In genomic region chr11:118083811-118084210, GRCm38 (mm10) we compare ENCODE assay signal across 10 mouse cellular contexts. TPM values are rescaled to one million over a fixed set of nuclear protein-coding genes. Genes with fewer than 3 reads are reported as not detected.
A peak's percentile ranks its signal among the peaks of the same experiment; 100 is the strongest.
DNase-seq lines count a peak whose midpoint lies in the region; ATAC-seq and TF ChIP-seq lines count a peak whose summit lies in the region.
"Had no signal": no experiment of that assay in that cellular context is flagged by ENCODE, and none has a peak within 500 bp of the region (broad histone marks: within the 10 kb centered on the region; RNA-seq: fewer than 3 reads in every experiment).

No protein-coding gene starts in this region.

- TF ChIP-seq POLR2A in cortical plate, adult 2 months (IDR thresholded peaks at IDR 0.05; ENCODE audit: extremely low read depth, insufficient read depth, low read length) = no peak

- no peaks in the 10 kb centered on the region; the same call in 1 of the 2 replicates for H3K4me1 ChIP-seq in midbrain, embryonic 11.5 days (ENCODE audit: control insufficient read depth, insufficient read depth, low read length)
- H3K4me1 ChIP-seq in midbrain, embryonic 16.5 days (ENCODE audit: control insufficient read depth, insufficient read depth, low read length) = no peaks in the 10 kb centered on the region
- no peaks in the 10 kb centered on the region for H3K4me1 ChIP-seq in cortical plate, adult 2 months (ENCODE audit: control insufficient read depth, insufficient read depth, low read length)
- H3K4me1 ChIP-seq in hindbrain, postnatal 0 days (ENCODE audit: insufficient read depth, low read length) = no peaks in the 10 kb centered on the region
- H3K4me1 ChIP-seq in liver, embryonic 11.5 days (replicated peaks; ENCODE audit: control insufficient read depth, insufficient read depth, low read length) = peaks cover 9% of the 10 kb centered on the region

- no peak for ATAC-seq in midbrain, embryonic 11.5 days (ENCODE audit: low FRiP score)
- no peak for ATAC-seq in midbrain, embryonic 16.5 days
- ATAC-seq in hindbrain, postnatal 0 days = no peak
- no peak for ATAC-seq in liver, embryonic 11.5 days (replicated peaks; ENCODE audit: low FRiP score)

- H3K36me3 ChIP-seq in midbrain, embryonic 11.5 days (ENCODE audit: control insufficient read depth, insufficient read depth, low read length) = no peaks in the 10 kb centered on the region
- no peaks in the 10 kb centered on the region for H3K36me3 ChIP-seq in midbrain, embryonic 16.5 days (ENCODE audit: control insufficient read depth, insufficient read depth, low read length)
- no peaks in the 10 kb centered on the region for H3K36me3 ChIP-seq in hindbrain, postnatal 0 days (ENCODE audit: insufficient read depth, low read length)
- H3K36me3 ChIP-seq in liver, embryonic 11.5 days (ENCODE audit: control insufficient read depth, insufficient read depth, low read length) = no peaks in the 10 kb centered on the region
- H3K36me3 ChIP-seq: heart, embryonic 15.5 days; stomach, embryonic 15.5 days had no signal

- peak; percentile 78 for TF ChIP-seq CTCF in cortical plate, adult 2 months (IDR thresholded peaks at IDR 0.05; ENCODE audit: extremely low read depth, insufficient read depth, low read length)
- TF ChIP-seq CTCF in hindbrain, postnatal 0 days (IDR thresholded peaks at IDR 0.05; ENCODE audit: low read depth) = peak; percentile 87

- no peak overlapping the region for H3K9ac ChIP-seq in midbrain, embryonic 11.5 days (ENCODE audit: low read length)
- no peak overlapping the region for H3K9ac ChIP-seq in midbrain, embryonic 16.5 days (ENCODE audit: low read depth, low read length)
- no peak overlapping the region for H3K9ac ChIP-seq in hindbrain, postnatal 0 days (replicated peaks; ENCODE audit: low read length)
- H3K9ac ChIP-seq in liver, embryonic 11.5 days (ENCODE audit: low read depth, low read length) = no peak overlapping the region
- H3K9ac ChIP-seq: heart, embryonic 15.5 days; stomach, embryonic 15.5 days had no signal

- no peak overlapping the region for H3K4me2 ChIP-seq in midbrain, embryonic 11.5 days
- H3K4me2 ChIP-seq in midbrain, embryonic 16.5 days (ENCODE audit: low read length) = no peak overlapping the region
- no peak overlapping the region for H3K4me2 ChIP-seq in hindbrain, postnatal 0 days (ENCODE audit: low read depth, low read length)
- no peak overlapping the region for H3K4me2 ChIP-seq in liver, embryonic 11.5 days
- H3K4me2 ChIP-seq: heart, embryonic 15.5 days; stomach, embryonic 15.5 days had no signal

- H3K4me3 ChIP-seq in midbrain, embryonic 11.5 days (ENCODE audit: low read depth, low read length) = no peak overlapping the region
- no peak overlapping the region for H3K4me3 ChIP-seq in midbrain, embryonic 16.5 days (ENCODE audit: low read depth, low read length)
- no peak overlapping the region for H3K4me3 ChIP-seq in cortical plate, adult 2 months (ENCODE audit: insufficient read depth, low read length)
- H3K4me3 ChIP-seq in hindbrain, postnatal 0 days (ENCODE audit: low read length) = no peak overlapping the region
- H3K4me3 ChIP-seq in liver, embryonic 11.5 days (ENCODE audit: low read depth, low read length) = no peak overlapping the region
- H3K4me3 ChIP-seq: heart, embryonic 15.5 days; stomach, embryonic 15.5 days had no signal

- H3K27ac ChIP-seq in midbrain, embryonic 11.5 days (ENCODE audit: low read depth, low read length) = no peak overlapping the region
- H3K27ac ChIP-seq in midbrain, embryonic 16.5 days (ENCODE audit: low read length) = no peak overlapping the region
- no peak overlapping the region for H3K27ac ChIP-seq in cortical plate, adult 2 months (ENCODE audit: insufficient read depth, low read length)
- no peak overlapping the region for H3K27ac ChIP-seq in hindbrain, postnatal 0 days
- no peak overlapping the region for H3K27ac ChIP-seq in liver, embryonic 11.5 days (ENCODE audit: low read depth, low read length)
- H3K27ac ChIP-seq: heart, embryonic 15.5 days; stomach, embryonic 15.5 days had no signal

- no peaks in the 10 kb centered on the region for H3K9me3 ChIP-seq in midbrain, embryonic 11.5 days (ENCODE audit: control insufficient read depth, low read length)
- no peaks in the 10 kb centered on the region for H3K9me3 ChIP-seq in midbrain, embryonic 16.5 days (replicated peaks; ENCODE audit: control insufficient read depth, low read length, poor library complexity, severe bottlenecking)
- no peaks in the 10 kb centered on the region for H3K9me3 ChIP-seq in hindbrain, postnatal 0 days (ENCODE audit: low read length)
- no peaks in the 10 kb centered on the region for H3K9me3 ChIP-seq in liver, embryonic 11.5 days (ENCODE audit: control insufficient read depth, low read length)
- H3K9me3 ChIP-seq: heart, embryonic 15.5 days; stomach, embryonic 15.5 days had no signal

- DNase-seq in midbrain, embryonic 11.5 days (ENCODE audit: low spot score, missing footprints) = peak; percentile 97
- peak; percentile 57 for DNase-seq in adipocyte (ENCODE audit: low spot score)
- DNase-seq in hindbrain, postnatal 0 days (ENCODE audit: low spot score) = peak; percentile 86
- peak; percentile 75 for DNase-seq in liver, embryonic 11.5 days (ENCODE audit: low spot score)
- DNase-seq in right cerebral cortex, adult 18-20 months = peak; percentile 64
- no peak for DNase-seq in yolk sac, embryonic 10.5 days (ENCODE audit: low spot score)

- 8% methylated on average over 6 of the region's 6 CpGs for WGBS in midbrain, embryonic 11.5 days
- 5% methylated on average over 6 of the region's 6 CpGs for WGBS in midbrain, embryonic 16.5 days
- WGBS in hindbrain, postnatal 0 days = 6% methylated on average over 6 of the region's 6 CpGs
- 6% methylated on average over 6 of the region's 6 CpGs for WGBS in liver, embryonic 11.5 days

- no peaks in the 10 kb centered on the region for H3K27me3 ChIP-seq in midbrain, embryonic 11.5 days (ENCODE audit: control insufficient read depth, insufficient read depth, low read length)
- no peaks in the 10 kb centered on the region for H3K27me3 ChIP-seq in midbrain, embryonic 16.5 days (ENCODE audit: control insufficient read depth, insufficient read depth, low read depth, low read length)
- no peaks in the 10 kb centered on the region for H3K27me3 ChIP-seq in hindbrain, postnatal 0 days (ENCODE audit: insufficient read depth, low read length)
- no peaks in the 10 kb centered on the region for H3K27me3 ChIP-seq in liver, embryonic 11.5 days (replicated peaks; ENCODE audit: control insufficient read depth, insufficient read depth, low read length)
- H3K27me3 ChIP-seq: stomach, embryonic 15.5 days had no signal

RNA-seq across cellular contexts. Expression of gene Dnah17, which starts 46.6 kb away (rescaled TPM):
- 0.08 and 0.11 TPM in 2 replicates for polyA plus RNA-seq in midbrain, embryonic 11.5 days (2014; fragmentation: Nextera tagmentation; extraction: Ambion mirVana)
- polyA plus RNA-seq in midbrain, embryonic 16.5 days (2015; fragmentation: Nextera tagmentation; extraction: Ambion mirVana) = 0.20 and 0.35 TPM in 2 replicates
- polyA plus RNA-seq in cortical plate, adult 2 months (2012; rRNA removed) = 0.06 and 0.10 TPM in 2 replicates
- total RNA-seq in hindbrain, postnatal 0 days (2014; rRNA removed) = 0.07 TPM in 1 of 2 replicates, not detected in the other
- polyA plus RNA-seq in hindbrain, postnatal 0 days (2015; fragmentation: Nextera tagmentation; extraction: Ambion mirVana) = 0.13 and 0.16 TPM in 2 replicates
- 0.09 and 0.11 TPM in 2 replicates for polyA plus RNA-seq in liver, embryonic 11.5 days (2014; fragmentation: Nextera tagmentation; extraction: Ambion mirVana)
